Mouse (Mus musculus): ENCODE data around the gene Rimklb. TPM values are rescaled to one million over a fixed set of nuclear protein-coding genes. Genes with fewer than 3 reads are reported as not detected.

Rimklb gene
- total and polyA plus RNA-seq, 3 experiments = not detected

GRCm38 (mm10) chr6:122528136-122528535 lies 29.6 kb upstream of the Rimklb start (continued):
- peak; percentile 38 for TF ChIP-seq NELFE (IDR thresholded peaks at IDR 0.05; ENCODE audit: low read depth, low read length)
- no peak; the same call in 1 of the 2 replicates for TF ChIP-seq POLR2A (IDR thresholded peaks at IDR 0.05; ENCODE audit: low read depth, low read length)
- no peak for TF ChIP-seq JUN (IDR thresholded peaks at IDR 0.05; ENCODE audit: insufficient read depth, low read depth, low read length)
- TF ChIP-seq CHD2 (IDR thresholded peaks at IDR 0.05; ENCODE audit: low read length) = no peak
- no peak for TF ChIP-seq UBTF (IDR thresholded peaks at IDR 0.05; ENCODE audit: low read depth, low read length)
- peak; percentile 44 for TF ChIP-seq RAD21 (IDR thresholded peaks at IDR 0.05; ENCODE audit: low read depth, low read length)
- no peak for TF ChIP-seq ETS1 (conservative IDR thresholded peaks at IDR 0.05; ENCODE audit: low read depth, low read length)
- no peak for TF ChIP-seq MYC (IDR thresholded peaks at IDR 0.05; ENCODE audit: low read depth, low read length)
- peak; percentile 10 for TF ChIP-seq TBP (conservative IDR thresholded peaks at IDR 0.05; ENCODE audit: low read depth, low read length)
- TF ChIP-seq MEF2A (IDR thresholded peaks at IDR 0.05; ENCODE audit: borderline replicate concordance, low read depth, low read length) = no peak; the same call in 1 of the 2 replicates
- no peak for TF ChIP-seq BHLHE40 (IDR thresholded peaks at IDR 0.05; ENCODE audit: low read depth, low read length)
- TF ChIP-seq IRF4 (IDR thresholded peaks at IDR 0.05; ENCODE audit: low read depth, low read length) = no peak
- TF ChIP-seq GABPA (IDR thresholded peaks at IDR 0.05; ENCODE audit: insufficient replicate concordance, low read depth, low read length) = no peak
- TF ChIP-seq TCF12 (IDR thresholded peaks at IDR 0.05; ENCODE audit: low read depth, low read length) = no peak; the same call in 1 of the 2 replicates

- no peaks in the 10 kb centered on the region for H3K36me3 ChIP-seq (replicated peaks in 1 of 2; ENCODE audit: control insufficient read depth in 1 of 2, insufficient read depth in 1 of 2, low read length in 1 of 2)
- peaks cover 3 to 48% of the 10 kb centered on the region in 2 experiments for H3K4me1 ChIP-seq (ENCODE audit: control insufficient read depth in 1 of 2, insufficient read depth in 2 of 2)
- peaks cover 5% of the 10 kb centered on the region for H3K9me3 ChIP-seq (replicated peaks; ENCODE audit: low read length)
- peak overlapping the region; percentile 97 for H3K4me2 ChIP-seq (ENCODE audit: insufficient read depth, low read depth, poor library complexity, severe bottlenecking)
- peak overlapping the region; percentile 91 for H3K27ac ChIP-seq (ENCODE audit: insufficient read depth, low read depth)
- no peaks in the 10 kb centered on the region for H3K79me2 ChIP-seq (replicated peaks; ENCODE audit: control insufficient read depth, extremely low read depth, insufficient read depth, poor library complexity, severe bottlenecking)
- peak; percentile 96 for DNase-seq (ENCODE audit: extremely low read depth)
- peak overlapping the region; percentile 12 to 46 (median 44) for H3K4me3 ChIP-seq (replicated peaks in 1 of 3; ENCODE audit: low read depth in 2 of 3, low read length in 2 of 3, poor library complexity in 1 of 3)
- in situ Hi-C loops (cut with MboI; ENCODE audit: low pct_ligation_motif_present, low pct_unique_long_range_greater_than_20kb, low sequenced_read_pairs) = no loop called here
- H3K9ac ChIP-seq (ENCODE audit: insufficient read depth, low read depth) = 0 out of 2 replicates have a peak overlapping the region, but pooled peaks have one; percentile 90
- peaks cover 4% of the 10 kb centered on the region for H3K27me3 ChIP-seq (replicated peaks)
- dilution Hi-C loops (cut with MboI; ENCODE audit: extremely low pct_ligation_motif_present, extremely low pct_unique_long_range_greater_than_20kb, low sequenced_read_pairs) = no loop called here
- TF ChIP-seq MAZ (IDR thresholded peaks at IDR 0.05; ENCODE audit: low read depth, low read length) (0 out of 2 replicates have a peak, but pooled peaks have one; percentile 72), PAX5 (IDR thresholded peaks at IDR 0.05; ENCODE audit: low read length) (no peak), ZNF384 (IDR thresholded peaks at IDR 0.05; ENCODE audit: low read depth, low read length) (peak; percentile 57; the same call in 1 of the 2 replicates), POLR2A (IDR thresholded peaks at IDR 0.05; ENCODE audit: low read depth, low read length) (peak; percentile 36; the same call in 1 of the 2 replicates), MXI1 (IDR thresholded peaks at IDR 0.05; ENCODE audit: low read depth, low read length) (no peak; the same call in 1 of the 2 replicates), E2F4 (IDR thresholded peaks at IDR 0.05; ENCODE audit: insufficient replicate concordance, low read depth, low read length) (no peak), ZMIZ1 (IDR thresholded peaks at IDR 0.05; ENCODE audit: low read depth, low read length) (peak; percentile 65; the same call in 1 of the 2 replicates), KAT2A (IDR thresholded peaks at IDR 0.05; ENCODE audit: insufficient replicate concordance, low read length) (no peak), ZKSCAN1 (IDR thresholded peaks at IDR 0.05; ENCODE audit: borderline replicate concordance, low read depth, low read length) (no peak), ETS1 (conservative IDR thresholded peaks at IDR 0.05; ENCODE audit: low read depth, low read length) (peak; percentile 91), SIN3A (IDR thresholded peaks at IDR 0.05; ENCODE audit: low read length) (peak; percentile 66), ELF1 (IDR thresholded peaks at IDR 0.05; ENCODE audit: low read depth, low read length) (peak; percentile 33; the same call in 1 of the 2 replicates), JUND (conservative IDR thresholded peaks at IDR 0.05; ENCODE audit: low read depth, low read length) (peak; percentile 92), POLR2AphosphoS2 (IDR thresholded peaks at IDR 0.05; ENCODE audit: low read depth, low read length) (no peak), NRF1 (IDR thresholded peaks at IDR 0.05; ENCODE audit: low read depth, low read length) (no peak), ZC3H11A (IDR thresholded peaks at IDR 0.05; ENCODE audit: low read depth, low read length) (no peak), TCF12 (IDR thresholded peaks at IDR 0.05; ENCODE audit: low read depth, low read length) (peak; percentile 100), CHD2 (IDR thresholded peaks at IDR 0.05; ENCODE audit: low read length) (peak; percentile 89), MEF2A (IDR thresholded peaks at IDR 0.05; ENCODE audit: borderline replicate concordance, low read depth, low read length) (peak; percentile 96), SMC3 (IDR thresholded peaks at IDR 0.05; ENCODE audit: low read depth, low read length) (no peak), HCFC1 (IDR thresholded peaks at IDR 0.05; ENCODE audit: low read depth, low read length) (no peak), UBTF (IDR thresholded peaks at IDR 0.05; ENCODE audit: low read depth, low read length) (no peak), CTCF (conservative IDR thresholded peaks at IDR 0.05 in 1 of 2, IDR thresholded peaks at IDR 0.05 in 1 of 2; ENCODE audit: low read depth in 2 of 2, low read length in 2 of 2) (no peak), MAFK (IDR thresholded peaks at IDR 0.05; ENCODE audit: insufficient replicate concordance, low read length) (peak; percentile 93), MYC (IDR thresholded peaks at IDR 0.05; ENCODE audit: low read depth, low read length) (0 out of 2 replicates have a peak, but pooled peaks have one; percentile 44), RCOR1 (conservative IDR thresholded peaks at IDR 0.05; ENCODE audit: low read depth, low read length) (peak; percentile 99), EP300 (IDR thresholded peaks at IDR 0.05; ENCODE audit: low read length) (peak; percentile 99), MAX (IDR thresholded peaks at IDR 0.05; ENCODE audit: low read length) (peak; percentile 56; the same call in 1 of the 2 replicates), USF1 (IDR thresholded peaks at IDR 0.05; ENCODE audit: low read depth, low read length) (no peak), JUN (IDR thresholded peaks at IDR 0.05; ENCODE audit: insufficient read depth, low read depth, low read length) (peak; percentile 93)
These were observed 29.0 kb upstream of the Rimklb start for GRCm38 (mm10) chr6:122527596-122527995.

Measured in CH12.LX (cell line).